Mouse (Mus musculus) midbrain, embryonic 14.5 days (tissue): Measurements from ENCODE around the gene Tmigd3. TPM values are rescaled to one million over a fixed set of nuclear protein-coding genes. Genes with fewer than 3 reads are reported as not detected.

Experiments used
- ATAC-seq: fragments of 200-750 bp; cut with Nextera tagmentation; 2 replicates; pipeline ENCODE4 v1.8.0; 2017; ENCODE audit warnings: moderate number of reproducible peaks, moderate library complexity; ENCODE audit not compliant: low FRiP score, low TSS enrichment
- DNase-seq: peaks from one replicate; pipeline ENCODE4 v3.0.0-alpha.2; 2015
- H3K27ac ChIP-seq: fragments of 300-500 bp; sonication (generic); replicated peaks from 2 replicates; pipeline ENCODE4 v1.5.1; 2014; ENCODE audit warnings: mild to moderate bottlenecking, low read depth, low read length, moderate library complexity
- H3K27me3 ChIP-seq: fragments of 300-500 bp; sonication (generic); 2 replicates; pipeline ENCODE4 v1.6.1; 2014; ENCODE audit warnings: low read length, control low read depth, mixed read lengths; ENCODE audit not compliant: control insufficient read depth, insufficient read depth
- H3K36me3 ChIP-seq: fragments of 300-500 bp; sonication (generic); 2 replicates; pipeline ENCODE4 v1.6.1; 2014; ENCODE audit warnings: low read length, control low read depth; ENCODE audit not compliant: control insufficient read depth, insufficient read depth
- H3K4me1 ChIP-seq: fragments of 300-500 bp; sonication (generic); 2 replicates; pipeline ENCODE4 v1.6.1; 2014; ENCODE audit warnings: mild to moderate bottlenecking, antibody characterized with exemption, low read length, control low read depth; ENCODE audit not compliant: control insufficient read depth, insufficient read depth
- H3K4me2 ChIP-seq: fragments of 300-500 bp; sonication (generic); 2 replicates; pipeline ENCODE4 v1.6.1; 2014; ENCODE audit warnings: mild to moderate bottlenecking, low read length, moderate library complexity
- H3K4me3 ChIP-seq: fragments of 300-500 bp; sonication (generic); replicated peaks from 2 replicates; pipeline ENCODE4 v1.5.1; 2014; ENCODE audit warnings: low read depth, low read length
- H3K9ac ChIP-seq: fragments of 300-500 bp; sonication (generic); replicated peaks from 2 replicates; pipeline ENCODE4 v1.6.1; 2014; ENCODE audit warnings: mild to moderate bottlenecking, low read length, moderate library complexity
- H3K9me3 ChIP-seq: fragments of 300-500 bp; sonication (generic); 2 replicates; pipeline ENCODE4 v1.6.1; 2016; ENCODE audit warnings: low read length, control low read depth, mixed read lengths; ENCODE audit not compliant: control insufficient read depth
- WGBS: fragments of 180-500 bp; shearing (Covaris S2); extraction: QIAGEN DNeasy Blood & Tissue Kit; methylation state at CpG from one replicate; pipeline ENCODE4 v1.1.7; 2014; 5-methylcytosine and 5-hydroxymethylcytosine counted together
- polyA plus RNA-seq: library from polyadenylated mRNA; unstranded; fragments of >200 nt; fragmentation: Nextera tagmentation; extraction: Ambion mirVana; gene quantifications from 2 replicates; pipeline ENCODE4 v1.2.1, GENCODE M21; 2014

The Tmigd3 gene
- polyA plus RNA-seq, 1 experiment from 2014 or later = not detected

GRCm38 (mm10) chr3:105904213-105904612, 33.5 kb downstream of the Tmigd3 start:
- no peak overlapping the region for H3K9ac ChIP-seq
- H3K27ac ChIP-seq = no peak overlapping the region
- ATAC-seq (no peak), DNase-seq (no peak)
- no peaks in the 10 kb centered on the region for H3K36me3 ChIP-seq
- 79% methylated on average over 4 of the region's 4 CpGs for WGBS
- H3K4me2 ChIP-seq = no peak overlapping the region
- H3K4me3 ChIP-seq = no peak overlapping the region
- H3K27me3 ChIP-seq = no peaks in the 10 kb centered on the region
- H3K9me3 ChIP-seq = no peaks in the 10 kb centered on the region
- H3K4me1 ChIP-seq = no peaks in the 10 kb centered on the region

- WGBS = 94% methylated on average over 9 of the region's 9 CpGs
- DNase-seq (no peak), ATAC-seq (no peak)
- Histone ChIP-seq H3K4me3 (no peak overlapping the region), H3K9me3 (no peaks in the 10 kb centered on the region), H3K27me3 (no peaks in the 10 kb centered on the region), H3K27ac (no peak overlapping the region), H3K9ac (no peak overlapping the region), H3K36me3 (no peaks in the 10 kb centered on the region), H3K4me1 (no peaks in the 10 kb centered on the region), H3K4me2 (no peak overlapping the region)
Measured at GRCm38 (mm10) chr3:105904721-105905120, 34.0 kb downstream of the Tmigd3 start.

GRCm38 (mm10) chr3:105907956-105908655, 37.4 kb downstream of the Tmigd3 start:
- H3K9ac ChIP-seq = no peak overlapping the region
- H3K4me3 ChIP-seq = no peak overlapping the region
- DNase-seq (no peak), ATAC-seq (no peak)
- no peaks in the 10 kb centered on the region for H3K9me3 ChIP-seq
- no peak overlapping the region for H3K27ac ChIP-seq
- no peaks in the 10 kb centered on the region for H3K4me1 ChIP-seq
- no peaks in the 10 kb centered on the region for H3K36me3 ChIP-seq
- no peaks in the 10 kb centered on the region for H3K27me3 ChIP-seq
- no peak overlapping the region for H3K4me2 ChIP-seq
- 35% methylated on average over 9 of the region's 9 CpGs for WGBS

GRCm38 (mm10) chr3:105908976-105909375, 38.3 kb downstream of the Tmigd3 start:
- Histone ChIP-seq H3K9ac (no peak overlapping the region), H3K27me3 (no peaks in the 10 kb centered on the region), H3K4me1 (no peaks in the 10 kb centered on the region), H3K27ac (no peak overlapping the region), H3K9me3 (no peaks in the 10 kb centered on the region), H3K36me3 (no peaks in the 10 kb centered on the region), H3K4me2 (no peak overlapping the region), H3K4me3 (no peak overlapping the region)
- ATAC-seq (no peak), DNase-seq (no peak)
- WGBS = 91% methylated on average over 4 of the region's 4 CpGs

- H3K9ac ChIP-seq = no peak overlapping the region
- ATAC-seq (no peak), DNase-seq (no peak)
- no peaks in the 10 kb centered on the region for H3K4me1 ChIP-seq
- H3K27ac ChIP-seq = no peak overlapping the region
- WGBS = 93% methylated on average over 11 of the region's 11 CpGs
- H3K9me3 ChIP-seq = no peaks in the 10 kb centered on the region
- H3K4me2 ChIP-seq = no peak overlapping the region
- H3K36me3 ChIP-seq = no peaks in the 10 kb centered on the region
- H3K4me3 ChIP-seq = no peak overlapping the region
- no peaks in the 10 kb centered on the region for H3K27me3 ChIP-seq
Measured at GRCm38 (mm10) chr3:105910519-105911190, 40.0 kb downstream of the Tmigd3 start.

- ATAC-seq = no peak
- no peaks in the 10 kb centered on the region for H3K9me3 ChIP-seq
- H3K27me3 ChIP-seq = no peaks in the 10 kb centered on the region
- DNase-seq = no peak
- WGBS = 88% methylated on average over 9 of the region's 9 CpGs
- H3K4me3 ChIP-seq = no peak overlapping the region
- H3K4me1 ChIP-seq = no peaks in the 10 kb centered on the region
- no peak overlapping the region for H3K4me2 ChIP-seq
- no peak overlapping the region for H3K27ac ChIP-seq
- H3K36me3 ChIP-seq = no peaks in the 10 kb centered on the region
- H3K9ac ChIP-seq = no peak overlapping the region
Measured at GRCm38 (mm10) chr3:105912097-105912880, 41.6 kb downstream of the Tmigd3 start.

- no peaks in the 10 kb centered on the region for H3K4me1 ChIP-seq
- H3K4me2 ChIP-seq = no peak overlapping the region
- ATAC-seq (no peak), DNase-seq (no peak)
- 89% methylated on average over 10 of the region's 10 CpGs for WGBS
- no peak overlapping the region for H3K9ac ChIP-seq
- H3K9me3 ChIP-seq = no peaks in the 10 kb centered on the region
- H3K27me3 ChIP-seq = no peaks in the 10 kb centered on the region
- H3K36me3 ChIP-seq = no peaks in the 10 kb centered on the region
- no peak overlapping the region for H3K4me3 ChIP-seq
- no peak overlapping the region for H3K27ac ChIP-seq
Measured at GRCm38 (mm10) chr3:105913839-105914681, 43.4 kb downstream of the Tmigd3 start.

- Histone ChIP-seq H3K4me1 (no peaks in the 10 kb centered on the region), H3K9me3 (no peaks in the 10 kb centered on the region), H3K27me3 (no peaks in the 10 kb centered on the region), H3K9ac (no peak overlapping the region), H3K4me2 (no peak overlapping the region), H3K4me3 (no peak overlapping the region), H3K36me3 (no peaks in the 10 kb centered on the region), H3K27ac (no peak overlapping the region)
- ATAC-seq = no peak
- DNase-seq = no peak
- WGBS = 48% methylated on average over 1 of the region's 1 CpGs
Measured at GRCm38 (mm10) chr3:105915281-105915680, 44.6 kb downstream of the Tmigd3 start.
